Mouse (Mus musculus): Measurements from ENCODE around the gene Bod1. TPM values are rescaled to one million over a fixed set of nuclear protein-coding genes. Genes with fewer than 3 reads are reported as not detected.

Gene Bod1
- polyA plus RNA-seq, 1 experiment from 2014 or later, result 53.2 TPM

DNA sequence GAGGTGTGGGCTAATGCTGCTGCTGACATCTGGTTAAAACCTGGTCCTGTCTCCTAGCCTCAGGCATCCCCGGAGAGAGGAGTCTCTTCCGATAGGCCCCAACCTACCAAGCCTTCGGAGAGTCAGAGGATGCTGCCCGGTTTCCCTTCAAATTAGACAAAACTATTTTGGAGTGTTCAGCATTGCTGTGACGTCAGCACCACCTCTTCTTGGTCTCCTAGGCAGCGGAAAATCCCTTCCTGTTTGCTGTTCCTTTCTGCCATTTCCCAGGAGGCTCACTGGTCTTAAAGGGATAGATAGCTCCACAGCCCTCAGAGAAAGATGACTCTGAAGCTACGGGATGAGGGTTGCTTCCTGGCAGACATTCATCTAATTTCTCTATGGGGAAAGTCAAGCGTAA is 31.5 kb upstream of the Bod1 start:
- Histone ChIP-seq H3K36me3 (ENCODE audit: insufficient read depth, low read length) (no peaks in the 10 kb centered on the region), H3K9ac (replicated peaks; ENCODE audit: low read depth) (no peak overlapping the region), H3K4me2 (replicated peaks; ENCODE audit: low read depth, low read length) (no peak overlapping the region), H3K27me3 (replicated peaks; ENCODE audit: insufficient read depth, low read length) (no peaks in the 10 kb centered on the region), H3K4me3 (ENCODE audit: low read depth, low read length) (no peak overlapping the region), H3K9me3 (ENCODE audit: low read length) (no peaks in the 10 kb centered on the region; the same call in 1 of the 2 replicates), H3K4me1 (ENCODE audit: insufficient read depth, low read depth, low read length) (no peaks in the 10 kb centered on the region), H3K27ac (ENCODE audit: low read length) (no peak overlapping the region)
- DNase-seq (ENCODE audit: low spot score), result peak; percentile 62
- ATAC-seq, result peak; percentile 67
- 58% methylated on average over 8 of the region's 8 CpGs for WGBS
- TF ChIP-seq CTCF (IDR thresholded peaks at IDR 0.05), result no peak
- no peak for TF ChIP-seq EP300 (IDR thresholded peaks at IDR 0.05)

DNA sequence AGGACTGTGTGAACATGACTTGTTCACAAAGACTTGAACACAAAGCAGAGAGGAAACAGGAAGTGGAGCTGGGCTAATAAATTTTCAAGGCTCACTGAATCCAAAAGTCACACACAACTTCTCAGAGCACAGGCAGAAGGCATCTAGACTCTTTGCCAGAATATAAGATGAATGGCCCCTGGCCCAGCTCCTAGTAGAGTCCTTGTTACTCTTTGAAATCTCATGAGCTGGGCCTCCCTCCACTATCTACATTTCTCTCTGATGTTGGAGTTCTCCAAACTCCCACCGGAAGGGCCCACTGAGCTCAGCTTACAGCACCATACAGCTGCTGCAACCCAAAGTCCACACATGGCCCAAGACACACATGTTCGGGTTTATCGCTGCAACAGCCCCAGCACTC is 30.2 kb upstream of the Bod1 start:
- Histone ChIP-seq H3K9me3 (ENCODE audit: low read length) (no peaks in the 10 kb centered on the region), H3K27me3 (replicated peaks; ENCODE audit: insufficient read depth, low read length) (no peaks in the 10 kb centered on the region), H3K4me2 (replicated peaks; ENCODE audit: low read depth, low read length) (no peak overlapping the region), H3K36me3 (ENCODE audit: insufficient read depth, low read length) (no peaks in the 10 kb centered on the region), H3K9ac (replicated peaks; ENCODE audit: low read depth) (no peak overlapping the region), H3K4me3 (ENCODE audit: low read depth, low read length) (no peak overlapping the region), H3K27ac (ENCODE audit: low read length) (no peak overlapping the region), H3K4me1 (ENCODE audit: insufficient read depth, low read depth, low read length) (no peaks in the 10 kb centered on the region)
- ATAC-seq, result no peak
- TF ChIP-seq EP300 (IDR thresholded peaks at IDR 0.05) (no peak), CTCF (IDR thresholded peaks at IDR 0.05) (no peak)
- no peak for DNase-seq (ENCODE audit: low spot score)
- 85% methylated on average over 3 of the region's 3 CpGs for WGBS

- TF ChIP-seq CTCF (IDR thresholded peaks at IDR 0.05), result no peak
- TF ChIP-seq EP300 (IDR thresholded peaks at IDR 0.05), result no peak
- Histone ChIP-seq H3K9me3 (ENCODE audit: low read length) (no peaks in the 10 kb centered on the region), H3K4me1 (ENCODE audit: insufficient read depth, low read depth, low read length) (no peaks in the 10 kb centered on the region), H3K4me3 (ENCODE audit: low read depth, low read length) (no peak overlapping the region), H3K9ac (replicated peaks; ENCODE audit: low read depth) (no peak overlapping the region), H3K27ac (ENCODE audit: low read length) (no peak overlapping the region), H3K4me2 (replicated peaks; ENCODE audit: low read depth, low read length) (no peak overlapping the region), H3K36me3 (ENCODE audit: insufficient read depth, low read length) (no peaks in the 10 kb centered on the region), H3K27me3 (replicated peaks; ENCODE audit: insufficient read depth, low read length) (no peaks in the 10 kb centered on the region)
- ATAC-seq (peak; percentile 60), DNase-seq (ENCODE audit: low spot score) (peak; percentile 53)
- 23% methylated on average over 3 of the region's 3 CpGs for WGBS
Observed at GRCm38 (mm10) chr11:31699502-31699901, 27.8 kb upstream of the Bod1 start.

DNA sequence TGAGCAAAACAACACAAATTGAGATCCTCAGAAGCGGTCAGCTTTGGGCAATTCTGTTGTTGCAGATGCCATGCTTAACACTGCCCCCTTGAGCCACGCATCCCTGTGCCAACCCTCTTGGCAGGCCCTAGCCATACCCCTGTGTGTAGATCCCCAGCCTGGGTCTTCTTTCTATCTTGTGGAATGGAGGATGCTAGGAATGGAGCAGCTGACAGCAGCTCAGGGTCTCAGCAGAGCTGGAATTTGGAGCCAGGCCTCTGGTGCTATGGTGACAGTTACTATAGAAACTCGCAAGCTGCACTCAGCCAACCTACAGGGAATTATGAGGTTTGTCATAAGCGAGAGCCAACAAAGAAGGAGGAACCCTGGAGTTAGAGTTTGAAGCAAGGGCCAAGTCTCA is 23.1 kb upstream of the Bod1 start:
- TF ChIP-seq CTCF (IDR thresholded peaks at IDR 0.05), result no peak
- no peak for TF ChIP-seq EP300 (IDR thresholded peaks at IDR 0.05)
- 85% methylated on average over 4 of the region's 4 CpGs for WGBS
- Histone ChIP-seq H3K9me3 (ENCODE audit: low read length) (no peaks in the 10 kb centered on the region), H3K27ac (ENCODE audit: low read length) (no peak overlapping the region), H3K27me3 (replicated peaks; ENCODE audit: insufficient read depth, low read length) (no peaks in the 10 kb centered on the region), H3K4me1 (ENCODE audit: insufficient read depth, low read depth, low read length) (no peaks in the 10 kb centered on the region), H3K36me3 (ENCODE audit: insufficient read depth, low read length) (no peaks in the 10 kb centered on the region), H3K4me2 (replicated peaks; ENCODE audit: low read depth, low read length) (no peak overlapping the region), H3K9ac (replicated peaks; ENCODE audit: low read depth) (no peak overlapping the region), H3K4me3 (ENCODE audit: low read depth, low read length) (no peak overlapping the region)
- 0 out of 2 replicates have a peak, but pooled peaks have one; percentile 8 for ATAC-seq
- DNase-seq (ENCODE audit: low spot score), result peak; percentile 21

- H3K36me3 ChIP-seq (ENCODE audit: insufficient read depth, low read length), result no peaks in the 10 kb centered on the region
- TF ChIP-seq EP300 (IDR thresholded peaks at IDR 0.05) (no peak), CTCF (IDR thresholded peaks at IDR 0.05) (peak; percentile 50)
- H3K9ac ChIP-seq (replicated peaks; ENCODE audit: low read depth), result no peak overlapping the region
- no peak for ATAC-seq
- H3K4me3 ChIP-seq (ENCODE audit: low read depth, low read length), result no peak overlapping the region
- no peaks in the 10 kb centered on the region for H3K9me3 ChIP-seq (ENCODE audit: low read length)
- no peak overlapping the region for H3K4me2 ChIP-seq (replicated peaks; ENCODE audit: low read depth, low read length)
- no peaks in the 10 kb centered on the region for H3K4me1 ChIP-seq (ENCODE audit: insufficient read depth, low read depth, low read length)
- no peak overlapping the region for H3K27ac ChIP-seq (ENCODE audit: low read length)
- WGBS, result 100% methylated on average over 1 of the region's 1 CpGs
- no peak for DNase-seq (ENCODE audit: low spot score)
- H3K27me3 ChIP-seq (replicated peaks; ENCODE audit: insufficient read depth, low read length), result no peaks in the 10 kb centered on the region
Observed at GRCm38 (mm10) chr11:31694109-31694508, 22.4 kb upstream of the Bod1 start.

DNA sequence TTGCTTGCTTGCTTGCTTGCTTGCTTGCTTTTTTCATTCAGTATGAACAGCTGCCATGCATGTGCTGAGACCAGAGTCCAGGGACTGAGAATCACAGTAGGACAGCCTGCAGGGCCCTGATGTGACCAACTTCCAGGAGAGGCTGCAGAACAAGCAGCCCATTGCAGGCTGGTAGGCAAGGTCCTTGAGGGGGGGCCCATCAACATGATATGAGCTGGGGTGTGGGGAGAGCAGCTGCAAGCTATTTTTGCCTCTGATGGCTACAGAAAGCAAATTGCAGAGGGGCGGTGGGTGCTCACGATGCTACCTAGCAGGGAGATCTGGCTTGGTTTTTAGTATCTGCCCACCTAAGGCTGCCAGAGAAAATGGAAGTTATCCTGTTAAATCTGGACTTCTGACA is 21.6 kb upstream of the Bod1 start:
- TF ChIP-seq EP300 (IDR thresholded peaks at IDR 0.05), result no peak
- no peak for TF ChIP-seq CTCF (IDR thresholded peaks at IDR 0.05)

GRCm38 (mm10) chr11:31688956-31689355 is 17.3 kb upstream of the Bod1 start:
- no peak for ATAC-seq
- H3K9me3 ChIP-seq (ENCODE audit: low read length), result no peaks in the 10 kb centered on the region
- no peak for TF ChIP-seq CTCF (IDR thresholded peaks at IDR 0.05)
- no peak for TF ChIP-seq EP300 (IDR thresholded peaks at IDR 0.05)
- DNase-seq (ENCODE audit: low spot score), result no peak
- no peaks in the 10 kb centered on the region for H3K4me1 ChIP-seq (ENCODE audit: insufficient read depth, low read depth, low read length)
- H3K4me3 ChIP-seq (ENCODE audit: low read depth, low read length), result no peak overlapping the region
- H3K27me3 ChIP-seq (replicated peaks; ENCODE audit: insufficient read depth, low read length), result no peaks in the 10 kb centered on the region
- no peak overlapping the region for H3K9ac ChIP-seq (replicated peaks; ENCODE audit: low read depth)
- no peak overlapping the region for H3K27ac ChIP-seq (ENCODE audit: low read length)
- WGBS, result 59% methylated on average over 4 of the region's 4 CpGs
- no peaks in the 10 kb centered on the region for H3K36me3 ChIP-seq (ENCODE audit: insufficient read depth, low read length)
- H3K4me2 ChIP-seq (replicated peaks; ENCODE audit: low read depth, low read length), result no peak overlapping the region

More for the DNA sequence above, 21.6 kb upstream of the Bod1 start:
- WGBS, result 95% methylated on average over 2 of the region's 2 CpGs
- Histone ChIP-seq H3K36me3 (ENCODE audit: insufficient read depth, low read length) (no peaks in the 10 kb centered on the region), H3K4me1 (ENCODE audit: insufficient read depth, low read depth, low read length) (no peaks in the 10 kb centered on the region), H3K27me3 (replicated peaks; ENCODE audit: insufficient read depth, low read length) (no peaks in the 10 kb centered on the region), H3K4me2 (replicated peaks; ENCODE audit: low read depth, low read length) (no peak overlapping the region), H3K4me3 (ENCODE audit: low read depth, low read length) (no peak overlapping the region), H3K9ac (replicated peaks; ENCODE audit: low read depth) (no peak overlapping the region), H3K27ac (ENCODE audit: low read length) (no peak overlapping the region), H3K9me3 (ENCODE audit: low read length) (no peaks in the 10 kb centered on the region)
- ATAC-seq (no peak), DNase-seq (ENCODE audit: low spot score) (no peak)

Measured in lung, postnatal 0 days (tissue).